8 mouse cellular contexts compared by ENCODE assay signal in genomic region chrX:134686267-134686666, GRCm38 (mm10). TPM values are rescaled to one million over a fixed set of nuclear protein-coding genes. Genes with fewer than 3 reads are reported as not detected.
DNase-seq lines count a peak whose midpoint lies in the region; ATAC-seq and TF ChIP-seq lines count a peak whose summit lies in the region.

TSS of gene Armcx4 (plus strand) at chrX:134686519.

- dilution Hi-C loops in CH12.LX (cut with MboI; ENCODE audit: extremely low pct_ligation_motif_present, extremely low pct_unique_long_range_greater_than_20kb, low sequenced_read_pairs), result no loop called here

- WGBS in forebrain, embryonic 11.5 days, result 19% methylated on average over 19 of the region's 33 CpGs
- WGBS in heart, embryonic 14.5 days, result 23% methylated on average over 27 of the region's 33 CpGs
- 27% methylated on average over 33 of the region's 33 CpGs for WGBS in kidney, embryonic 16.5 days
- WGBS in limb, embryonic 15.5 days, result 19% methylated on average over 20 of the region's 33 CpGs
- WGBS in midbrain, embryonic 16.5 days, result 14% methylated on average over 33 of the region's 33 CpGs
- 23% methylated on average over 25 of the region's 33 CpGs for WGBS in stomach, embryonic 15.5 days

- TF ChIP-seq POLR2A in CH12.LX (IDR thresholded peaks at IDR 0.05; ENCODE audit: low read depth, low read length), result peak; percentile 58; the same call in 1 of the 2 replicates
- peak; percentile 70 for TF ChIP-seq POLR2A in brain, embryonic 14.5 days (IDR thresholded peaks at IDR 0.05; ENCODE audit: borderline replicate concordance, extremely low read depth, insufficient read depth, insufficient read length, poor library complexity, severe bottlenecking)

- peak within 1 kb of the TSS; percentile 15; the same call in 1 of the 2 replicates for H3K4me2 ChIP-seq in CH12.LX (ENCODE audit: insufficient read depth, low read depth, poor library complexity, severe bottlenecking)
- H3K4me2 ChIP-seq in forebrain, embryonic 11.5 days (ENCODE audit: low read depth, low read length, severe bottlenecking), result peak within 1 kb of the TSS; percentile 44
- peak within 1 kb of the TSS; percentile 62 for H3K4me2 ChIP-seq in heart, embryonic 14.5 days (ENCODE audit: low read length)
- peak within 1 kb of the TSS; percentile 47 for H3K4me2 ChIP-seq in kidney, embryonic 16.5 days (replicated peaks; ENCODE audit: low read depth, low read length)
- H3K4me2 ChIP-seq in limb, embryonic 15.5 days, result peak within 1 kb of the TSS; percentile 38
- peak within 1 kb of the TSS; percentile 49 for H3K4me2 ChIP-seq in midbrain, embryonic 16.5 days (ENCODE audit: low read length)
- peak within 1 kb of the TSS; percentile 45 for H3K4me2 ChIP-seq in stomach, embryonic 15.5 days

- no peak for DNase-seq in CH12.LX (ENCODE audit: extremely low read depth)
- DNase-seq in brain, embryonic 14.5 days (ENCODE audit: low read depth), result peak; percentile 98
- peak; percentile 92 for DNase-seq in forebrain, embryonic 11.5 days (ENCODE audit: low spot score)

- no peaks in the 10 kb centered on the region for H3K79me2 ChIP-seq in CH12.LX (replicated peaks; ENCODE audit: control insufficient read depth, extremely low read depth, insufficient read depth, poor library complexity, severe bottlenecking)

- no peaks in the 10 kb centered on the region for H3K27me3 ChIP-seq in CH12.LX (replicated peaks)
- H3K27me3 ChIP-seq in forebrain, embryonic 11.5 days (ENCODE audit: control insufficient read depth, insufficient read depth, low read length), result no peaks in the 10 kb centered on the region
- H3K27me3 ChIP-seq in heart, embryonic 14.5 days (ENCODE audit: control insufficient read depth, insufficient read depth, low read length), result no peaks in the 10 kb centered on the region
- H3K27me3 ChIP-seq in kidney, embryonic 16.5 days (ENCODE audit: insufficient read depth, low read length), result peaks cover 11% of the 10 kb centered on the region; the same call in 1 of the 2 replicates
- H3K27me3 ChIP-seq in limb, embryonic 15.5 days, result peaks cover 12% of the 10 kb centered on the region; the same call in 1 of the 2 replicates
- no peaks in the 10 kb centered on the region for H3K27me3 ChIP-seq in midbrain, embryonic 16.5 days (ENCODE audit: control insufficient read depth, insufficient read depth, low read depth, low read length)
- H3K27me3 ChIP-seq in stomach, embryonic 15.5 days (replicated peaks), result no peaks in the 10 kb centered on the region

- H3K9ac ChIP-seq in CH12.LX (ENCODE audit: insufficient read depth, low read depth), result peak within 1 kb of the TSS; percentile 73
- peak within 1 kb of the TSS; percentile 65 for H3K9ac ChIP-seq in forebrain, embryonic 11.5 days (ENCODE audit: low read length)
- peak within 1 kb of the TSS; percentile 83 for H3K9ac ChIP-seq in heart, embryonic 14.5 days (ENCODE audit: low read length)
- H3K9ac ChIP-seq in kidney, embryonic 16.5 days (replicated peaks; ENCODE audit: low read length), result peak within 1 kb of the TSS; percentile 77
- peak within 1 kb of the TSS; percentile 56 for H3K9ac ChIP-seq in limb, embryonic 15.5 days
- H3K9ac ChIP-seq in midbrain, embryonic 16.5 days (ENCODE audit: low read depth, low read length), result peak within 1 kb of the TSS; percentile 81
- peak within 1 kb of the TSS; percentile 32; the same call in 1 of the 2 replicates for H3K9ac ChIP-seq in stomach, embryonic 15.5 days

- H3K4me3 ChIP-seq in CH12.LX (replicated peaks in 1 of 3; ENCODE audit: low read depth in 2 of 3, low read length in 2 of 3, poor library complexity in 1 of 3), result peak within 1 kb of the TSS in 2 of 3 experiments; percentile 14 to 39
- H3K4me3 ChIP-seq in forebrain, embryonic 11.5 days (ENCODE audit: low read depth, low read length), result peak within 1 kb of the TSS; percentile 50
- H3K4me3 ChIP-seq in heart, embryonic 14.5 days (ENCODE audit: control insufficient read depth in 1 of 2, insufficient read depth in 1 of 2, low read depth in 1 of 2, low read length in 2 of 2), result peak within 1 kb of the TSS; percentile 54 to 66
- peak within 1 kb of the TSS; percentile 60 for H3K4me3 ChIP-seq in kidney, embryonic 16.5 days (ENCODE audit: low read length)
- H3K4me3 ChIP-seq in limb, embryonic 15.5 days, result peak within 1 kb of the TSS; percentile 54
- peak within 1 kb of the TSS; percentile 56 for H3K4me3 ChIP-seq in midbrain, embryonic 16.5 days (ENCODE audit: low read depth, low read length)
- H3K4me3 ChIP-seq in stomach, embryonic 15.5 days (replicated peaks), result peak within 1 kb of the TSS; percentile 51

- no peak for TF ChIP-seq EP300 in CH12.LX (IDR thresholded peaks at IDR 0.05; ENCODE audit: low read length)

- H3K4me1 ChIP-seq in CH12.LX (ENCODE audit: control insufficient read depth in 1 of 2, insufficient read depth in 2 of 2), result no peaks in the 10 kb centered on the region; a peak in 1 of 4 replicates
- no peaks in the 10 kb centered on the region for H3K4me1 ChIP-seq in forebrain, embryonic 11.5 days (replicated peaks; ENCODE audit: control insufficient read depth, insufficient read depth, low read length)
- H3K4me1 ChIP-seq in heart, embryonic 14.5 days (ENCODE audit: control insufficient read depth in 2 of 2, insufficient read depth in 2 of 2, low read length in 2 of 2), result peaks cover 3 to 5% of the 10 kb centered on the region in 2 experiments; a peak in 2 of 4 replicates
- H3K4me1 ChIP-seq in kidney, embryonic 16.5 days (ENCODE audit: insufficient read depth, low read length), result no peaks in the 10 kb centered on the region; the same call in 1 of the 2 replicates
- no peaks in the 10 kb centered on the region for H3K4me1 ChIP-seq in limb, embryonic 15.5 days
- H3K4me1 ChIP-seq in midbrain, embryonic 16.5 days (ENCODE audit: control insufficient read depth, insufficient read depth, low read length), result peaks cover 9% of the 10 kb centered on the region; the same call in 1 of the 2 replicates
- H3K4me1 ChIP-seq in stomach, embryonic 15.5 days, result no peaks in the 10 kb centered on the region

- peak in 1 of 2 experiments; percentile 28; a peak in 1 of 4 replicates for TF ChIP-seq CTCF in CH12.LX (conservative IDR thresholded peaks at IDR 0.05 in 1 of 2, IDR thresholded peaks at IDR 0.05 in 1 of 2; ENCODE audit: low read depth in 2 of 2, low read length in 2 of 2)
- TF ChIP-seq CTCF in brain, embryonic 14.5 days (IDR thresholded peaks at IDR 0.05; ENCODE audit: borderline replicate concordance, extremely low read depth, insufficient read depth, insufficient read length), result no peak

- no peaks in the 10 kb centered on the region for H3K9me3 ChIP-seq in CH12.LX (replicated peaks; ENCODE audit: low read length)
- H3K9me3 ChIP-seq in forebrain, embryonic 11.5 days (ENCODE audit: control insufficient read depth, low read length), result no peaks in the 10 kb centered on the region
- H3K9me3 ChIP-seq in heart, embryonic 14.5 days (ENCODE audit: control insufficient read depth, low read length), result no peaks in the 10 kb centered on the region
- no peaks in the 10 kb centered on the region for H3K9me3 ChIP-seq in kidney, embryonic 16.5 days (ENCODE audit: low read length)
- no peaks in the 10 kb centered on the region for H3K9me3 ChIP-seq in limb, embryonic 15.5 days
- H3K9me3 ChIP-seq in midbrain, embryonic 16.5 days (replicated peaks; ENCODE audit: control insufficient read depth, low read length, poor library complexity, severe bottlenecking), result no peaks in the 10 kb centered on the region
- no peaks in the 10 kb centered on the region for H3K9me3 ChIP-seq in stomach, embryonic 15.5 days

- no peak for TF ChIP-seq RAD21 in CH12.LX (IDR thresholded peaks at IDR 0.05; ENCODE audit: low read depth, low read length)

- peaks cover 0 to 9% of the 10 kb centered on the region in 2 experiments for H3K36me3 ChIP-seq in CH12.LX (replicated peaks in 1 of 2; ENCODE audit: control insufficient read depth in 1 of 2, insufficient read depth in 1 of 2, low read length in 1 of 2)
- H3K36me3 ChIP-seq in forebrain, embryonic 11.5 days (ENCODE audit: control insufficient read depth, insufficient read depth, low read length), result no peaks in the 10 kb centered on the region
- peaks cover 31% of the 10 kb centered on the region for H3K36me3 ChIP-seq in heart, embryonic 14.5 days (ENCODE audit: control insufficient read depth, insufficient read depth, low read length)
- peaks cover 25% of the 10 kb centered on the region; the same call in 1 of the 2 replicates for H3K36me3 ChIP-seq in kidney, embryonic 16.5 days (ENCODE audit: insufficient read depth, low read length)
- peaks cover 19% of the 10 kb centered on the region for H3K36me3 ChIP-seq in limb, embryonic 15.5 days
- peaks cover 3% of the 10 kb centered on the region for H3K36me3 ChIP-seq in midbrain, embryonic 16.5 days (ENCODE audit: control insufficient read depth, insufficient read depth, low read length)
- H3K36me3 ChIP-seq in stomach, embryonic 15.5 days, result no peaks in the 10 kb centered on the region

- ATAC-seq in forebrain, embryonic 11.5 days (replicated peaks; ENCODE audit: low FRiP score), result peak; percentile 96
- peak; percentile 91 for ATAC-seq in heart, embryonic 14.5 days (ENCODE audit: insufficient number of reproducible peaks, insufficient read depth, low FRiP score, low read depth)
- ATAC-seq in kidney, embryonic 16.5 days (ENCODE audit: low FRiP score, low TSS enrichment), result peak; percentile 96
- peak; percentile 89 for ATAC-seq in limb, embryonic 15.5 days (ENCODE audit: insufficient number of reproducible peaks, low FRiP score, low TSS enrichment, low read depth)
- ATAC-seq in midbrain, embryonic 16.5 days, result peak; percentile 98
- peak; percentile 87 for ATAC-seq in stomach, embryonic 15.5 days (ENCODE audit: insufficient read depth, low FRiP score, low read depth)

- no peak within 1 kb of the TSS for H3K27ac ChIP-seq in CH12.LX (ENCODE audit: insufficient read depth, low read depth)
- H3K27ac ChIP-seq in forebrain, embryonic 11.5 days (ENCODE audit: low read depth, low read length), result peak within 1 kb of the TSS; percentile 87
- peak within 1 kb of the TSS; percentile 87 to 92 for H3K27ac ChIP-seq in heart, embryonic 14.5 days (replicated peaks in 1 of 2; ENCODE audit: control insufficient read depth in 1 of 2, insufficient read depth in 1 of 2, low read depth in 2 of 2, low read length in 2 of 2)
- H3K27ac ChIP-seq in kidney, embryonic 16.5 days (ENCODE audit: low read length), result peak within 1 kb of the TSS; percentile 89
- peak within 1 kb of the TSS; percentile 89 for H3K27ac ChIP-seq in limb, embryonic 15.5 days
- peak within 1 kb of the TSS; percentile 91 for H3K27ac ChIP-seq in midbrain, embryonic 16.5 days (ENCODE audit: low read length)
- peak within 1 kb of the TSS; percentile 84 for H3K27ac ChIP-seq in stomach, embryonic 15.5 days

- in situ Hi-C loops in CH12.LX (cut with MboI; ENCODE audit: low pct_ligation_motif_present, low pct_unique_long_range_greater_than_20kb, low sequenced_read_pairs), result no loop called here

RNA-seq across cellular contexts. Expression of gene Armcx4, which starts in this region (rescaled TPM):
- total RNA-seq in CH12.LX (2012; rRNA removed) (3.4 and 3.5 TPM in 2 replicates), CH12.LX (2014; rRNA removed) (0.03 TPM in 1 of 2 replicates, not detected in the other)
- 0.19 and 0.31 TPM in 2 replicates for polyA plus RNA-seq in CH12.LX (2012; ENCODE audit: insufficient read length, low read depth)
- polyA plus RNA-seq in brain, embryonic 14.5 days (2012; rRNA removed), result 19.9 and 35.7 TPM in 2 replicates
- polyA plus RNA-seq in forebrain, embryonic 11.5 days (2014; fragmentation: Nextera tagmentation; extraction: Ambion mirVana), result 6.3 and 6.6 TPM in 2 replicates
- polyA plus RNA-seq in heart, embryonic 14.5 days (2014; fragmentation: Nextera tagmentation; extraction: Ambion mirVana), result 4.5 and 5.0 TPM in 2 replicates
- polyA plus RNA-seq in kidney, embryonic 16.5 days (2015; fragmentation: Nextera tagmentation; extraction: Ambion mirVana), result 4.0 and 4.4 TPM in 2 replicates
- polyA plus RNA-seq in limb, embryonic 15.5 days (2015; fragmentation: Nextera tagmentation; extraction: Ambion mirVana), result 4.4 and 5.6 TPM in 2 replicates
- 5.9 and 7.2 TPM in 2 replicates for polyA plus RNA-seq in midbrain, embryonic 16.5 days (2015; fragmentation: Nextera tagmentation; extraction: Ambion mirVana)
- 3.3 and 3.7 TPM in 2 replicates for polyA plus RNA-seq in stomach, embryonic 15.5 days (2015; fragmentation: Nextera tagmentation; extraction: Ambion mirVana)

Comparison
In these comparisons a context has a peak if more than half of its experiments do, and no peak if none do; other contexts are left out.
1. H3K9ac ChIP-seq: peak in every context shown above with its lines; median percentile 83 in heart, embryonic 14.5 days; 81 in midbrain, embryonic 16.5 days; 77 in kidney, embryonic 16.5 days; 73 in CH12.LX; 65 in forebrain, embryonic 11.5 days; 56 in limb, embryonic 15.5 days; 32 in stomach, embryonic 15.5 days.